Mouse (Mus musculus) testis, adult 2 months (tissue): ENCODE results near the gene Ripor2.

Experiments used
- CTCF ChIP-seq: fragments of 200-500 bp; IDR thresholded peaks from 2 replicates; pipeline ENCODE4 v1.5.1; 2012; ENCODE audit warnings: low read depth, mild to moderate bottlenecking, inconsistent platforms, low read length, moderate library complexity; ENCODE audit not compliant: control insufficient read depth, insufficient read depth, insufficient replicate concordance
- POLR2A ChIP-seq: fragments of 200-500 bp; IDR thresholded peaks from 2 replicates; pipeline ENCODE4 v1.6.1; 2012; ENCODE audit warnings: low read depth, mild to moderate bottlenecking, inconsistent platforms, low read length, moderate library complexity; ENCODE audit not compliant: control insufficient read depth

GRCm38 (mm10) chr13:24640836-24641385 lies 58.9 kb downstream of the Ripor2 start:
- no peak for TF ChIP-seq CTCF
- no peak for TF ChIP-seq POLR2A
